ENCODE assay signal across 30 mouse cellular contexts in genomic region chr1:107439462-107439861, GRCm38 (mm10). TPM values are rescaled to one million over a fixed set of nuclear protein-coding genes. Genes with fewer than 3 reads are reported as not detected.
DNase-seq lines count a peak whose midpoint lies in the region; ATAC-seq lines count a peak whose summit lies in the region.
"Had no signal": no experiment of that assay in that cellular context is flagged by ENCODE, and none has a peak within 500 bp of the region (broad histone marks: within the 10 kb centered on the region; RNA-seq: fewer than 3 reads in every experiment).

No protein-coding gene starts in this region.

- WGBS in neural tube, embryonic 15.5 days, result 89% methylated on average over 3 of the region's 3 CpGs

- no peaks in the 10 kb centered on the region; the same call in 1 of the 2 replicates for H3K27me3 ChIP-seq in splenic B cell, adult 2 months (ENCODE audit: control insufficient read depth, insufficient read depth, low read length, poor library complexity, severe bottlenecking)
- no peaks in the 10 kb centered on the region for H3K27me3 ChIP-seq in neural tube, embryonic 15.5 days (replicated peaks)
- H3K27me3 ChIP-seq: forebrain, embryonic 13.5 days; heart, embryonic 13.5 days; hindbrain, embryonic 13.5 days; intestine, embryonic 15.5 days had no signal

- peak; percentile 29; the same call in 1 of the 2 replicates for ATAC-seq in megakaryocyte, adult 5-6 weeks (ENCODE audit: poor library complexity, severe bottlenecking)
- no peak for ATAC-seq in neural tube, embryonic 15.5 days (ENCODE audit: low FRiP score)
- ATAC-seq: forebrain, embryonic 13.5 days; forebrain, embryonic 16.5 days; hindbrain, embryonic 16.5 days; intestine, embryonic 15.5 days had no signal

- no peak overlapping the region for H3K4me2 ChIP-seq in neural tube, embryonic 15.5 days
- H3K4me2 ChIP-seq: forebrain, embryonic 13.5 days; heart, embryonic 13.5 days; hindbrain, embryonic 13.5 days; intestine, embryonic 15.5 days had no signal

- H3K9ac ChIP-seq in neural tube, embryonic 15.5 days (replicated peaks), result no peak overlapping the region
- H3K9ac ChIP-seq: forebrain, embryonic 13.5 days; heart, embryonic 13.5 days; hindbrain, embryonic 13.5 days; intestine, embryonic 15.5 days had no signal

- DNase-seq in heart, adult 11 months, result peak; percentile 43
- DNase-seq in heart, postnatal 36 days, result no peak
- peak; percentile 27 for DNase-seq in splenic B cell, adult 2 months (ENCODE audit: low read depth, low spot score)
- DNase-seq in left cerebral cortex, adult 8-10 months (ENCODE audit: low spot score in 2 of 2), result no peak
- DNase-seq: adrenal gland, adult 2 months; adrenal gland, postnatal 14 days; B cell, adult 2 months; cerebellum, adult 11 months; cerebellum, adult 2 months; cerebellum, adult 9-11 months; cerebellum, postnatal 25 days; gastrocnemius, postnatal 14 days; heart, adult 2 months; heart, postnatal 14 days had no signal

- no peak overlapping the region for H3K4me3 ChIP-seq in neural tube, embryonic 15.5 days (replicated peaks)
- H3K4me3 ChIP-seq: forebrain, embryonic 10.5 days; forebrain, embryonic 13.5 days; heart, adult 2 months; heart, embryonic 10.5 days; heart, embryonic 13.5 days; hindbrain, embryonic 13.5 days; intestine, embryonic 15.5 days had no signal

- no peaks in the 10 kb centered on the region for H3K9me3 ChIP-seq in neural tube, embryonic 15.5 days (replicated peaks)
- H3K9me3 ChIP-seq: forebrain, embryonic 10.5 days; forebrain, embryonic 13.5 days; heart, embryonic 10.5 days; heart, embryonic 13.5 days; hindbrain, embryonic 13.5 days; intestine, embryonic 15.5 days had no signal

- intact Hi-C loops in heart, postnatal 36 days (cut with DNase I), result no loop called here

- no peak overlapping the region for H3K27ac ChIP-seq in neural tube, embryonic 15.5 days (replicated peaks)
- H3K27ac ChIP-seq: forebrain, embryonic 10.5 days; forebrain, embryonic 13.5 days; heart, adult 2 months; heart, embryonic 10.5 days; heart, embryonic 13.5 days; hindbrain, embryonic 13.5 days; intestine, embryonic 15.5 days had no signal

- H3K4me1 ChIP-seq in neural tube, embryonic 15.5 days, result no peaks in the 10 kb centered on the region
- H3K4me1 ChIP-seq: forebrain, embryonic 10.5 days; forebrain, embryonic 13.5 days; heart, embryonic 10.5 days; heart, embryonic 13.5 days; hindbrain, embryonic 13.5 days; intestine, embryonic 15.5 days had no signal

- no peaks in the 10 kb centered on the region for H3K36me3 ChIP-seq in splenic B cell, adult 2 months (ENCODE audit: control insufficient read depth, insufficient read depth, low read length, poor library complexity, severe bottlenecking)
- H3K36me3 ChIP-seq in neural tube, embryonic 15.5 days, result no peaks in the 10 kb centered on the region
- H3K36me3 ChIP-seq: forebrain, embryonic 10.5 days; heart, embryonic 10.5 days; heart, embryonic 13.5 days; hindbrain, embryonic 13.5 days; intestine, embryonic 15.5 days had no signal

RNA-seq across cellular contexts. Expression of gene Serpinb7, which starts 40.0 kb away (rescaled TPM):
- total RNA-seq in heart, postnatal 36 days (2021), result not detected
- not detected in 2 replicates for total RNA-seq in megakaryocyte, adult 5-6 weeks (2015)
- not detected in 2 replicates for total RNA-seq in megakaryocyte, adult 5-6 weeks (2017)
- not detected for total RNA-seq in left cerebral cortex, adult 8-10 months (2022)
- polyA plus RNA-seq in neural tube, embryonic 15.5 days (2015; fragmentation: Nextera tagmentation; extraction: Ambion mirVana), result 0.36 and 0.41 TPM in 2 replicates
- total RNA-seq: adrenal gland, adult 2 months; adrenal gland, postnatal 14 days; adrenal gland, postnatal 4 days; gastrocnemius, postnatal 14 days; gastrocnemius, postnatal 4 days; heart, adult 2 months; heart, postnatal 14 days; hematopoietic stem cell, adult 5-6 weeks; MEL had no signal
- polyA plus RNA-seq: adrenal gland, adult 2 months; cerebellum, adult 2 months; cortical plate, adult 2 months; embryonic facial prominence, embryonic 11.5 days; forebrain, embryonic 10.5 days; forebrain, embryonic 13.5 days; forebrain, embryonic 16.5 days; heart, adult 2 months; heart, embryonic 10.5 days; heart, embryonic 13.5 days; hindbrain, embryonic 13.5 days; hindbrain, embryonic 16.5 days had no signal

Comparison
In these comparisons a context has a peak if more than half of its experiments do, and no peak if none do; other contexts are left out.
1. DNase-seq: peak in heart, adult 11 months (single experiment) and splenic B cell, adult 2 months (single experiment); none in heart, postnatal 36 days (0 of 2) and left cerebral cortex, adult 8-10 months (0 of 2).